Mouse (Mus musculus): ENCODE measurements around the gene Six1.

GRCm38 (mm10) chr12:73044221-73045045 is 9.3 kb downstream of the Six1 start:
- TF ChIP-seq POLR2A (IDR thresholded peaks at IDR 0.05; ENCODE audit: control insufficient read depth, low read depth, low read length) = no peak
- no peak for TF ChIP-seq CTCF (IDR thresholded peaks at IDR 0.05; ENCODE audit: control insufficient read depth, insufficient read depth, insufficient replicate concordance, low read depth, low read length)

Measured in testis, adult 2 months (tissue).